Comparison of ENCODE assay signal across 33 mouse cellular contexts in the genomic region with DNA sequence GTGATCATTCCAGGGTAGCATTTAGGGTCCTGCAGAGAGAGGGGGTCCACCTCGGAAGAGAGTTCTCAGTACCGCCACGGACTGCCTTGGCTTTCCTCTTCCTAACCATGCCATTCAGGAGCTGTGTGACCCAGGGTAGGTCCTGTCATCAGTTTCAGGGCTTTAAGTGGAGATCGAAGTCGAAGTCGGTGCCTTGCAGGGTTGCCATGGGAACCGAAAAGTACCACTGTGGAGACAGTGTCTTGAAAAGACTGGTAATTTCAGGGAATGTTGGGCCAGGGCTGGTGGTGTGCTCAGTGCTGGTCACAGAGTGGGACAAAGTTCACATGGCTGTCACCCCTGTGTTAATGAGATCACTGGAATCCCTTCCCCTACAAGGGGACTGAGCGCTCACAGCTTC. TPM values are rescaled to one million over a fixed set of nuclear protein-coding genes. Genes with fewer than 3 reads are reported as not detected.
A peak's percentile ranks its signal among the peaks of the same experiment; 100 is the strongest.
DNase-seq lines count a peak whose midpoint lies in the region; ATAC-seq lines count a peak whose summit lies in the region.
"Had no signal": no experiment of that assay in that cellular context is flagged by ENCODE, and none has a peak within 500 bp of the region (broad histone marks: within the 10 kb centered on the region; RNA-seq: fewer than 3 reads in every experiment).

No protein-coding gene starts in this region.

- no peak for ATAC-seq in forebrain, embryonic 14.5 days
- no peak for ATAC-seq in forebrain, embryonic 11.5 days (replicated peaks; ENCODE audit: low FRiP score)
- ATAC-seq in midbrain, embryonic 16.5 days, result 0 out of 2 replicates have a peak, but pooled peaks have one; percentile 8
- no peak for ATAC-seq in activated CD4-positive, CD25-positive, alpha-beta regulatory T cell, adult 4 months
- ATAC-seq: intestine, postnatal 0 days had no signal

- no peaks in the 10 kb centered on the region for H3K9me3 ChIP-seq in forebrain, embryonic 14.5 days (replicated peaks; ENCODE audit: control insufficient read depth, low read length)
- no peaks in the 10 kb centered on the region for H3K9me3 ChIP-seq in forebrain, embryonic 11.5 days (ENCODE audit: control insufficient read depth, low read length)
- H3K9me3 ChIP-seq in midbrain, embryonic 10.5 days (replicated peaks), result no peaks in the 10 kb centered on the region
- H3K9me3 ChIP-seq in midbrain, embryonic 16.5 days (replicated peaks; ENCODE audit: control insufficient read depth, low read length, poor library complexity, severe bottlenecking), result no peaks in the 10 kb centered on the region
- H3K9me3 ChIP-seq: embryonic facial prominence, embryonic 12.5 days; G1E; heart, embryonic 12.5 days; neural tube, embryonic 13.5 days had no signal

- H3K36me3 ChIP-seq in forebrain, embryonic 14.5 days (ENCODE audit: control insufficient read depth, insufficient read depth, low read length), result 0 out of 2 replicates have a peak, but pooled peaks cover 5% of the 10 kb centered on the region
- no peaks in the 10 kb centered on the region for H3K36me3 ChIP-seq in forebrain, embryonic 11.5 days (ENCODE audit: control insufficient read depth, insufficient read depth, low read length)
- no peaks in the 10 kb centered on the region; the same call in 1 of the 2 replicates for H3K36me3 ChIP-seq in midbrain, embryonic 10.5 days
- H3K36me3 ChIP-seq in midbrain, embryonic 16.5 days (ENCODE audit: control insufficient read depth, insufficient read depth, low read length), result no peaks in the 10 kb centered on the region
- H3K36me3 ChIP-seq: embryonic facial prominence, embryonic 12.5 days; G1E; heart, embryonic 12.5 days had no signal

- DNase-seq in forebrain, embryonic 14.5 days (ENCODE audit: low spot score), result peak; percentile 33
- no peak for DNase-seq in forebrain, embryonic 11.5 days (ENCODE audit: low spot score)
- DNase-seq in brain, adult 2 months (ENCODE audit: low read depth, low spot score), result peak; percentile 67
- peak; percentile 21 for DNase-seq in midbrain, embryonic 10.5 days (ENCODE audit: low spot score)
- DNase-seq in layer of hippocampus, postnatal 14 days (ENCODE audit: low spot score in 2 of 2), result no peak
- DNase-seq: adrenal gland, postnatal 14 days; cerebellum, adult 18-20 months; cerebellum, postnatal 10 days; gastrocnemius, postnatal 25 days; heart, adult 2 months; kidney, adult 9 months; kidney, postnatal 10 days; liver; lung, adult 2 months; lung, postnatal 10 days; right cerebral cortex, postnatal 4 days; thymus, adult 18-20 months; thymus, postnatal 25 days had no signal

- no peak overlapping the region for H3K4me3 ChIP-seq in forebrain, embryonic 14.5 days (ENCODE audit: low read depth, low read length)
- no peak overlapping the region for H3K4me3 ChIP-seq in forebrain, embryonic 11.5 days (ENCODE audit: low read depth, low read length)
- H3K4me3 ChIP-seq in midbrain, embryonic 10.5 days, result no peak overlapping the region
- no peak overlapping the region for H3K4me3 ChIP-seq in midbrain, embryonic 16.5 days (ENCODE audit: low read depth, low read length)
- H3K4me3 ChIP-seq: embryonic facial prominence, embryonic 12.5 days; heart, adult 2 months; heart, embryonic 12.5 days; neural tube, embryonic 13.5 days had no signal

- H3K4me2 ChIP-seq in forebrain, embryonic 14.5 days (ENCODE audit: low read length), result no peak overlapping the region
- H3K4me2 ChIP-seq in forebrain, embryonic 11.5 days (ENCODE audit: low read depth, low read length, severe bottlenecking), result no peak overlapping the region
- no peak overlapping the region for H3K4me2 ChIP-seq in midbrain, embryonic 16.5 days (ENCODE audit: low read length)
- H3K4me2 ChIP-seq: embryonic facial prominence, embryonic 12.5 days; heart, embryonic 12.5 days; neural tube, embryonic 13.5 days had no signal

- H3K27ac ChIP-seq in forebrain, embryonic 14.5 days (ENCODE audit: low read depth, low read length), result no peak overlapping the region
- H3K27ac ChIP-seq in forebrain, embryonic 11.5 days (ENCODE audit: low read depth, low read length), result no peak overlapping the region
- H3K27ac ChIP-seq in midbrain, embryonic 10.5 days (replicated peaks), result no peak overlapping the region; the same call in 1 of the 2 replicates
- H3K27ac ChIP-seq in midbrain, embryonic 16.5 days (ENCODE audit: low read length), result no peak overlapping the region
- H3K27ac ChIP-seq: embryonic facial prominence, embryonic 12.5 days; heart, adult 2 months; liver, embryonic 14.5 days; macrophage; neural tube, embryonic 13.5 days; stomach, postnatal 0 days had no signal

- WGBS in forebrain, embryonic 14.5 days, result 61% methylated on average over 8 of the region's 8 CpGs
- WGBS in forebrain, embryonic 11.5 days, result 58% methylated on average over 8 of the region's 8 CpGs
- WGBS in midbrain, embryonic 10.5 days, result 58% methylated on average over 8 of the region's 8 CpGs
- WGBS in midbrain, embryonic 16.5 days, result 40% methylated on average over 8 of the region's 8 CpGs

- H3K4me1 ChIP-seq in forebrain, embryonic 14.5 days (ENCODE audit: control insufficient read depth, insufficient read depth, low read length), result no peaks in the 10 kb centered on the region
- no peaks in the 10 kb centered on the region for H3K4me1 ChIP-seq in forebrain, embryonic 11.5 days (replicated peaks; ENCODE audit: control insufficient read depth, insufficient read depth, low read length)
- H3K4me1 ChIP-seq in midbrain, embryonic 10.5 days, result peaks cover 15% of the 10 kb centered on the region
- peaks cover 4% of the 10 kb centered on the region; the same call in 1 of the 2 replicates for H3K4me1 ChIP-seq in midbrain, embryonic 16.5 days (ENCODE audit: control insufficient read depth, insufficient read depth, low read length)
- H3K4me1 ChIP-seq: embryonic facial prominence, embryonic 12.5 days; heart, embryonic 12.5 days; neural tube, embryonic 13.5 days had no signal

- no peaks in the 10 kb centered on the region for H3K27me3 ChIP-seq in forebrain, embryonic 14.5 days (replicated peaks; ENCODE audit: control insufficient read depth, insufficient read depth, low read length)
- H3K27me3 ChIP-seq in forebrain, embryonic 11.5 days (ENCODE audit: control insufficient read depth, insufficient read depth, low read length), result no peaks in the 10 kb centered on the region
- no peaks in the 10 kb centered on the region for H3K27me3 ChIP-seq in midbrain, embryonic 10.5 days (ENCODE audit: low read depth, poor library complexity, severe bottlenecking)
- H3K27me3 ChIP-seq in midbrain, embryonic 16.5 days (ENCODE audit: control insufficient read depth, insufficient read depth, low read depth, low read length), result no peaks in the 10 kb centered on the region
- H3K27me3 ChIP-seq: embryonic facial prominence, embryonic 12.5 days; heart, embryonic 12.5 days; neural tube, embryonic 13.5 days had no signal

- no peak overlapping the region for H3K9ac ChIP-seq in forebrain, embryonic 14.5 days (ENCODE audit: low read length)
- no peak overlapping the region for H3K9ac ChIP-seq in forebrain, embryonic 11.5 days (ENCODE audit: low read length)
- H3K9ac ChIP-seq in midbrain, embryonic 16.5 days (ENCODE audit: low read depth, low read length), result no peak overlapping the region
- H3K9ac ChIP-seq: embryonic facial prominence, embryonic 12.5 days; heart, embryonic 12.5 days; liver, embryonic 14.5 days; neural tube, embryonic 13.5 days had no signal

RNA-seq across cellular contexts. Expression of a gene that starts 11.7 kb away (rescaled TPM):
- polyA plus RNA-seq in forebrain, embryonic 14.5 days (2014; fragmentation: Nextera tagmentation; extraction: Ambion mirVana), result 13.9 and 16.9 TPM in 2 replicates
- 13.9 and 14.0 TPM in 2 replicates for polyA plus RNA-seq in forebrain, embryonic 11.5 days (2014; fragmentation: Nextera tagmentation; extraction: Ambion mirVana)
- 13.0 and 15.6 TPM in 2 replicates for polyA plus RNA-seq in midbrain, embryonic 10.5 days (2016; fragmentation: Nextera tagmentation; extraction: Ambion mirVana)
- 19.9 and 22.7 TPM in 2 replicates for polyA plus RNA-seq in midbrain, embryonic 16.5 days (2015; fragmentation: Nextera tagmentation; extraction: Ambion mirVana)
- polyA plus RNA-seq in activated CD4-positive, CD25-positive, alpha-beta regulatory T cell, adult 4 months (2017; shearing (Covaris generic)), result 1 to 10 TPM; 2.4 to 3.5 TPM
- total RNA-seq in layer of hippocampus, postnatal 14 days (2021), result 10 to 100 TPM; 31.3 to 34.7 TPM

RNA-seq across cellular contexts. Expression of a gene that starts 14.4 kb away (rescaled TPM):
- polyA plus RNA-seq in forebrain, embryonic 14.5 days (2014; fragmentation: Nextera tagmentation; extraction: Ambion mirVana), result 60.5 and 80.1 TPM in 2 replicates
- 17.6 and 19.4 TPM in 2 replicates for polyA plus RNA-seq in forebrain, embryonic 11.5 days (2014; fragmentation: Nextera tagmentation; extraction: Ambion mirVana)
- 8.9 and 17.7 TPM in 2 replicates for polyA plus RNA-seq in midbrain, embryonic 10.5 days (2016; fragmentation: Nextera tagmentation; extraction: Ambion mirVana)
- 111 and 113 TPM in 2 replicates for polyA plus RNA-seq in midbrain, embryonic 16.5 days (2015; fragmentation: Nextera tagmentation; extraction: Ambion mirVana)
- polyA plus RNA-seq in activated CD4-positive, CD25-positive, alpha-beta regulatory T cell, adult 4 months (2017; shearing (Covaris generic)), result not detected
- 100 to 1,000 TPM; 169 to 176 TPM for total RNA-seq in layer of hippocampus, postnatal 14 days (2021)
- total RNA-seq: common myeloid progenitor, adult 5-6 weeks; gastrocnemius, postnatal 25 days; heart, adult 2 months; hematopoietic stem cell, adult 5-6 weeks; megakaryocyte-erythroid progenitor cell, adult 5-6 weeks had no signal
- polyA plus RNA-seq: G1E; heart, postnatal 0 days; liver, embryonic 14.5 days; lung, adult 2 months; macrophage; spleen, adult 2 months had no signal

RNA-seq across cellular contexts. Expression of a gene that starts 51.0 kb away (rescaled TPM):
- polyA plus RNA-seq in forebrain, embryonic 14.5 days (2014; fragmentation: Nextera tagmentation; extraction: Ambion mirVana), result 6.5 and 8.3 TPM in 2 replicates
- polyA plus RNA-seq in forebrain, embryonic 11.5 days (2014; fragmentation: Nextera tagmentation; extraction: Ambion mirVana), result 12.6 and 12.9 TPM in 2 replicates
- polyA plus RNA-seq in midbrain, embryonic 10.5 days (2016; fragmentation: Nextera tagmentation; extraction: Ambion mirVana), result 12.2 and 12.8 TPM in 2 replicates
- polyA plus RNA-seq in midbrain, embryonic 16.5 days (2015; fragmentation: Nextera tagmentation; extraction: Ambion mirVana), result 5.1 and 5.8 TPM in 2 replicates
- polyA plus RNA-seq in activated CD4-positive, CD25-positive, alpha-beta regulatory T cell, adult 4 months (2017; shearing (Covaris generic)), result 1 to 10 TPM; 2.8 to 5.1 TPM
- total RNA-seq in layer of hippocampus, postnatal 14 days (2021), result 1 to 10 TPM; 3.5 to 5.6 TPM

RNA-seq across cellular contexts. Expression of a gene that starts 53.2 kb away (rescaled TPM):
- 12.1 and 13.3 TPM in 2 replicates for polyA plus RNA-seq in forebrain, embryonic 14.5 days (2014; fragmentation: Nextera tagmentation; extraction: Ambion mirVana)
- 49.4 and 50.6 TPM in 2 replicates for polyA plus RNA-seq in forebrain, embryonic 11.5 days (2014; fragmentation: Nextera tagmentation; extraction: Ambion mirVana)
- polyA plus RNA-seq in midbrain, embryonic 10.5 days (2016; fragmentation: Nextera tagmentation; extraction: Ambion mirVana), result 58.9 and 67.5 TPM in 2 replicates
- polyA plus RNA-seq in midbrain, embryonic 16.5 days (2015; fragmentation: Nextera tagmentation; extraction: Ambion mirVana), result 8.2 and 9.1 TPM in 2 replicates
- polyA plus RNA-seq in activated CD4-positive, CD25-positive, alpha-beta regulatory T cell, adult 4 months (2017; shearing (Covaris generic)), result 1 to 10 TPM; 6.5 to 9.0 TPM
- 1 to 10 TPM; 4.1 to 4.2 TPM for total RNA-seq in layer of hippocampus, postnatal 14 days (2021)

Comparison
In these comparisons a context has a peak if more than half of its experiments do, and no peak if none do; other contexts are left out.
1. DNase-seq: peak in forebrain, embryonic 14.5 days (single experiment), brain, adult 2 months (single experiment) and midbrain, embryonic 10.5 days (single experiment); none in forebrain, embryonic 11.5 days (single experiment) and layer of hippocampus, postnatal 14 days (0 of 2).